ENCODE assay signal across 31 mouse cellular contexts in the genomic region with DNA sequence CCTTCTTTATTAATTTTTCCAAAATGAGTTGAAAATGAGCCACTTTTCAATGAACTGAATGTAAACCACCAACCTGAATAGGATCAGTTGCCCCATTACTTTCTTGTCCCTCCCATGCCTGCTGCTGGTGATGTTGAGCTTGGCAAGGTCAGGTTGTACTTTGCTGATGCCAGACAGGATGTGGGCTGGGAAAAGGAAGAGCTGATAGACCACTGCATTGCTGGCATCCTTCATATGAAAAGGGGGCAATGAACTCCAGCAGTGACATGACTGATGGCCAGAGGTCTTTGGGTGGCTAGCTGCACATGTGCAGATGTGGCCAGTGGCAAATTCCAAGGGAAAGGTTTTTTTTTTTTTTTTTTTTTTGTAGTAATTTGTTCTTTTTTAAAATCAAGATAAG.
DNase-seq lines count a peak whose midpoint lies in the region; ATAC-seq lines count a peak whose summit lies in the region.
"Had no signal": no experiment of that assay in that cellular context is flagged by ENCODE, and none has a peak within 500 bp of the region (broad histone marks: within the 10 kb centered on the region; RNA-seq: fewer than 3 reads in every experiment).

No protein-coding gene starts in this region.

- H3K36me3 ChIP-seq in heart, embryonic 10.5 days: no peaks in the 10 kb centered on the region
- no peaks in the 10 kb centered on the region for H3K36me3 ChIP-seq in midbrain, embryonic 11.5 days (ENCODE audit: control insufficient read depth, insufficient read depth, low read length)
- no peaks in the 10 kb centered on the region for H3K36me3 ChIP-seq in midbrain, embryonic 16.5 days (ENCODE audit: control insufficient read depth, insufficient read depth, low read length)
- H3K36me3 ChIP-seq: forebrain, embryonic 12.5 days; limb, embryonic 12.5 days; liver, embryonic 15.5 days; lung, embryonic 15.5 days; midbrain, embryonic 15.5 days; neural tube, embryonic 12.5 days had no signal

- no peaks in the 10 kb centered on the region for H3K9me3 ChIP-seq in heart, embryonic 10.5 days
- no peaks in the 10 kb centered on the region for H3K9me3 ChIP-seq in midbrain, embryonic 11.5 days (ENCODE audit: control insufficient read depth, low read length)
- H3K9me3 ChIP-seq in midbrain, embryonic 16.5 days (replicated peaks; ENCODE audit: control insufficient read depth, low read length, poor library complexity, severe bottlenecking): no peaks in the 10 kb centered on the region
- H3K9me3 ChIP-seq: forebrain, embryonic 12.5 days; limb, embryonic 12.5 days; liver, embryonic 15.5 days; lung, embryonic 15.5 days; midbrain, embryonic 15.5 days; neural tube, embryonic 12.5 days had no signal

- H3K4me1 ChIP-seq in heart, embryonic 10.5 days: peaks cover 1% of the 10 kb centered on the region; the same call in 1 of the 2 replicates
- no peaks in the 10 kb centered on the region for H3K4me1 ChIP-seq in midbrain, embryonic 11.5 days (ENCODE audit: control insufficient read depth, insufficient read depth, low read length)
- H3K4me1 ChIP-seq in midbrain, embryonic 16.5 days (ENCODE audit: control insufficient read depth, insufficient read depth, low read length): no peaks in the 10 kb centered on the region
- H3K4me1 ChIP-seq: forebrain, embryonic 12.5 days; liver, embryonic 15.5 days; lung, embryonic 15.5 days; midbrain, embryonic 15.5 days; neural tube, embryonic 12.5 days had no signal

- no peak overlapping the region for H3K9ac ChIP-seq in midbrain, embryonic 11.5 days (ENCODE audit: low read length)
- H3K9ac ChIP-seq in midbrain, embryonic 16.5 days (ENCODE audit: low read depth, low read length): no peak overlapping the region
- H3K9ac ChIP-seq: forebrain, embryonic 12.5 days; forebrain, postnatal 0 days; hindbrain, embryonic 14.5 days; limb, embryonic 12.5 days; liver, embryonic 15.5 days; lung, embryonic 15.5 days; midbrain, embryonic 15.5 days; neural tube, embryonic 12.5 days had no signal

- DNase-seq in heart, adult 11 months: peak; percentile 92
- DNase-seq in heart, embryonic 10.5 days (ENCODE audit: low spot score): no peak
- peak; percentile 27 for DNase-seq in kidney, postnatal 14 days
- DNase-seq in kidney, postnatal 10 days: no peak
- peak; percentile 19 for DNase-seq in midbrain, embryonic 11.5 days (ENCODE audit: low spot score, missing footprints)
- DNase-seq in spleen, adult 12 weeks (ENCODE audit: low spot score): no peak
- DNase-seq: adrenal gland, postnatal 14 days; cerebellum, adult 11-12 months; cerebellum, postnatal 10 days; forebrain, postnatal 0 days; heart, postnatal 4 days; right cerebral cortex, adult 18-20 months; thymus, adult 18-20 months; thymus, postnatal 25 days had no signal

- H3K4me2 ChIP-seq in midbrain, embryonic 11.5 days: no peak overlapping the region
- H3K4me2 ChIP-seq in midbrain, embryonic 16.5 days (ENCODE audit: low read length): no peak overlapping the region
- H3K4me2 ChIP-seq: forebrain, embryonic 12.5 days; heart, embryonic 11.5 days; hindbrain, embryonic 14.5 days; limb, embryonic 12.5 days; liver, embryonic 15.5 days; lung, embryonic 15.5 days; midbrain, embryonic 15.5 days; neural tube, embryonic 12.5 days had no signal

- H3K27ac ChIP-seq in heart, embryonic 10.5 days: no peak overlapping the region
- H3K27ac ChIP-seq in midbrain, embryonic 11.5 days (ENCODE audit: low read depth, low read length): no peak overlapping the region
- no peak overlapping the region for H3K27ac ChIP-seq in midbrain, embryonic 16.5 days (ENCODE audit: low read length)
- H3K27ac ChIP-seq: forebrain, embryonic 12.5 days; hindbrain, embryonic 14.5 days; left cerebral cortex, adult 2 months; limb, embryonic 12.5 days; liver, embryonic 15.5 days; lung, embryonic 15.5 days; midbrain, embryonic 15.5 days; neural tube, embryonic 12.5 days; stomach, postnatal 0 days had no signal

- no peak overlapping the region for H3K4me3 ChIP-seq in heart, embryonic 10.5 days
- no peak overlapping the region for H3K4me3 ChIP-seq in midbrain, embryonic 11.5 days (ENCODE audit: low read depth, low read length)
- H3K4me3 ChIP-seq in midbrain, embryonic 16.5 days (ENCODE audit: low read depth, low read length): no peak overlapping the region
- H3K4me3 ChIP-seq: erythroblast, embryonic 14.5 days; forebrain, embryonic 12.5 days; left cerebral cortex, adult 2 months; limb, embryonic 12.5 days; liver, embryonic 15.5 days; lung, embryonic 15.5 days; midbrain, embryonic 15.5 days; myocyte; neural tube, embryonic 12.5 days had no signal

- no peak for ATAC-seq in midbrain, embryonic 11.5 days (ENCODE audit: low FRiP score)
- ATAC-seq in midbrain, embryonic 16.5 days: no peak
- ATAC-seq in monocyte, adult 5-6 weeks (replicated peaks; ENCODE audit: insufficient number of reproducible peaks, low FRiP score, low TSS enrichment, poor library complexity, severe bottlenecking): no peak
- ATAC-seq: activated CD4-positive, CD25-positive, alpha-beta regulatory T cell, adult 4 months; forebrain, postnatal 0 days; intestine, postnatal 0 days; midbrain, embryonic 15.5 days had no signal

- H3K27me3 ChIP-seq in heart, embryonic 10.5 days (ENCODE audit: insufficient read depth, poor library complexity, severe bottlenecking): no peaks in the 10 kb centered on the region
- no peaks in the 10 kb centered on the region for H3K27me3 ChIP-seq in midbrain, embryonic 11.5 days (ENCODE audit: control insufficient read depth, insufficient read depth, low read length)
- H3K27me3 ChIP-seq in midbrain, embryonic 16.5 days (ENCODE audit: control insufficient read depth, insufficient read depth, low read depth, low read length): no peaks in the 10 kb centered on the region
- H3K27me3 ChIP-seq: CH12.LX; forebrain, embryonic 12.5 days; liver, embryonic 15.5 days; lung, embryonic 15.5 days; midbrain, embryonic 15.5 days; neural tube, embryonic 12.5 days had no signal

Comparison
In these comparisons a context has a peak if more than half of its experiments do, and no peak if none do; other contexts are left out.
1. DNase-seq: peak in heart, adult 11 months (single experiment), kidney, postnatal 14 days (single experiment) and midbrain, embryonic 11.5 days (single experiment); none in heart, embryonic 10.5 days (single experiment), kidney, postnatal 10 days (single experiment) and spleen, adult 12 weeks (single experiment).